Mouse (Mus musculus) gastrocnemius, adult 8-10 months (tissue): Measurements from ENCODE around the gene Rpa3. TPM values are rescaled to one million over a fixed set of nuclear protein-coding genes. Genes with fewer than 3 reads are reported as not detected.

Source experiments
- DNase-seq, 2 experiments: peaks; one replicate each; pipeline ENCODE4 v3.0.0; 2022; ENCODE audit warnings: low spot score in 2 of 2
- total RNA-seq, 4 experiments: library from RNA; stranded (reverse); gene quantifications; 2 replicates each; pipeline ENCODE4 v1.2.4; 2022

Gene Rpa3
- 10 to 100 TPM in 3 of 4 experiments, 1 to 10 TPM in 1; 8.7 to 12.4 (median 10.6) TPM for total RNA-seq

- DNase-seq, result peak; percentile 95 to 97
Observed at GRCm38 (mm10) chr6:8259004-8259666, at the start of gene Rpa3, which contains the start of the genes Umad1 and Gm45062. TSS of gene Rpa3 (minus strand) at chr6:8259173. TSS of gene Umad1 (plus strand) at chr6:8259288. TSS of gene Gm45062 (plus strand) at chr6:8259450.

- no peak for DNase-seq
Observed at GRCm38 (mm10) chr6:8307878-8308775, 49.2 kb upstream of the Rpa3 start.

GRCm38 (mm10) chr6:8299066-8299863 is 40.3 kb upstream of the Rpa3 start:
- no peak for DNase-seq

- DNase-seq, result no peak
Observed at GRCm38 (mm10) chr6:8294048-8294784, 35.2 kb upstream of the Rpa3 start.

GRCm38 (mm10) chr6:8288755-8289580 is 30.0 kb upstream of the Rpa3 start:
- no peak for DNase-seq

- DNase-seq, result no peak
Observed at GRCm38 (mm10) chr6:8286146-8286545, 27.2 kb upstream of the Rpa3 start.

- DNase-seq, result no peak
Observed at GRCm38 (mm10) chr6:8285401-8285960, 26.5 kb upstream of the Rpa3 start.

- DNase-seq, result no peak
Observed at GRCm38 (mm10) chr6:8283255-8283654, 24.3 kb upstream of the Rpa3 start.

GRCm38 (mm10) chr6:8278426-8279002 is 19.5 kb upstream of the Rpa3 start:
- DNase-seq, result no peak

- DNase-seq, result no peak
Observed at GRCm38 (mm10) chr6:8276431-8276830, 17.5 kb upstream of the Rpa3 start.

GRCm38 (mm10) chr6:8275098-8275497 is 16.1 kb upstream of the Rpa3 start:
- DNase-seq, result peak; percentile 38 to 41

GRCm38 (mm10) chr6:8274387-8275054 is 15.5 kb upstream of the Rpa3 start:
- DNase-seq, result peak in 1 of 2 experiments; percentile 8

GRCm38 (mm10) chr6:8271047-8271446 is 12.1 kb upstream of the Rpa3 start:
- no peak for DNase-seq

- DNase-seq, result no peak
Observed at GRCm38 (mm10) chr6:8259667-8260044, 683 bp upstream of the Rpa3 start.

GRCm38 (mm10) chr6:8258316-8258715 is 657 bp downstream of the Rpa3 start:
- DNase-seq, result no peak

GRCm38 (mm10) chr6:8228596-8228995 is 30.4 kb downstream of the Rpa3 start:
- no peak for DNase-seq

GRCm38 (mm10) chr6:8227035-8227434 is 31.9 kb downstream of the Rpa3 start:
- no peak for DNase-seq

GRCm38 (mm10) chr6:8210661-8211060 is 48.3 kb downstream of the Rpa3 start:
- no peak for DNase-seq

- no peak for DNase-seq
Observed at GRCm38 (mm10) chr6:8209866-8210186, 49.1 kb downstream of the Rpa3 start.
